Mouse (Mus musculus): ENCODE results near the gene Sub1.

Sub1 gene

GRCm38 (mm10) chr15:11996883-11997282, at the start of gene Sub1:
Gene Sub1 (minus strand): TSS chr15:11996983.
- DNase-seq (ENCODE audit: low read depth): no peak

- DNase-seq (ENCODE audit: low read depth): no peak
Measured at GRCm38 (mm10) chr15:12040407-12040710, 43.6 kb upstream of the Sub1 start.

- no peak for DNase-seq (ENCODE audit: low read depth)
Measured at GRCm38 (mm10) chr15:12039671-12040406, 43.1 kb upstream of the Sub1 start.

GRCm38 (mm10) chr15:12039256-12039655, 42.5 kb upstream of the Sub1 start:
- no peak for DNase-seq (ENCODE audit: low read depth)

- peak; percentile 40 for DNase-seq (ENCODE audit: low read depth)
Measured at GRCm38 (mm10) chr15:12037866-12038625, 41.3 kb upstream of the Sub1 start.

GRCm38 (mm10) chr15:12037217-12037616, 40.4 kb upstream of the Sub1 start:
- DNase-seq (ENCODE audit: low read depth): peak; percentile 64

- no peak for DNase-seq (ENCODE audit: low read depth)
Measured at GRCm38 (mm10) chr15:12036675-12037074, 39.9 kb upstream of the Sub1 start.

GRCm38 (mm10) chr15:12034317-12034716, 37.5 kb upstream of the Sub1 start:
- DNase-seq (ENCODE audit: low read depth): peak; percentile 34

GRCm38 (mm10) chr15:12033155-12033554, 36.4 kb upstream of the Sub1 start:
- DNase-seq (ENCODE audit: low read depth): no peak

GRCm38 (mm10) chr15:12032512-12032911, 35.7 kb upstream of the Sub1 start:
- no peak for DNase-seq (ENCODE audit: low read depth)

- DNase-seq (ENCODE audit: low read depth): no peak
Measured at GRCm38 (mm10) chr15:12031861-12032260, 35.1 kb upstream of the Sub1 start.

GRCm38 (mm10) chr15:12030221-12030620, 33.4 kb upstream of the Sub1 start:
- DNase-seq (ENCODE audit: low read depth): peak; percentile 52

- DNase-seq (ENCODE audit: low read depth): no peak
Measured at GRCm38 (mm10) chr15:12027807-12028206, 31.0 kb upstream of the Sub1 start.

GRCm38 (mm10) chr15:12026932-12027450, 30.2 kb upstream of the Sub1 start:
- DNase-seq (ENCODE audit: low read depth): no peak

- peak; percentile 56 for DNase-seq (ENCODE audit: low read depth)
Measured at GRCm38 (mm10) chr15:12026026-12026425, 29.2 kb upstream of the Sub1 start.

- DNase-seq (ENCODE audit: low read depth): no peak
Measured at GRCm38 (mm10) chr15:12025341-12025740, 28.6 kb upstream of the Sub1 start.

GRCm38 (mm10) chr15:12024791-12025268, 28.0 kb upstream of the Sub1 start:
- no peak for DNase-seq (ENCODE audit: low read depth)

GRCm38 (mm10) chr15:12019443-12019842, 22.7 kb upstream of the Sub1 start:
- DNase-seq (ENCODE audit: low read depth): no peak

GRCm38 (mm10) chr15:12018428-12018757, 21.6 kb upstream of the Sub1 start:
- no peak for DNase-seq (ENCODE audit: low read depth)

GRCm38 (mm10) chr15:12017700-12018427, 21.1 kb upstream of the Sub1 start:
- no peak for DNase-seq (ENCODE audit: low read depth)

GRCm38 (mm10) chr15:12014197-12014905, 17.6 kb upstream of the Sub1 start:
- DNase-seq (ENCODE audit: low read depth): no peak

All from induced T-regulatory cell, adult 2 months (primary cell).